Mouse (Mus musculus): ENCODE measurements around the gene Znrf1.

The Znrf1 gene

DNA sequence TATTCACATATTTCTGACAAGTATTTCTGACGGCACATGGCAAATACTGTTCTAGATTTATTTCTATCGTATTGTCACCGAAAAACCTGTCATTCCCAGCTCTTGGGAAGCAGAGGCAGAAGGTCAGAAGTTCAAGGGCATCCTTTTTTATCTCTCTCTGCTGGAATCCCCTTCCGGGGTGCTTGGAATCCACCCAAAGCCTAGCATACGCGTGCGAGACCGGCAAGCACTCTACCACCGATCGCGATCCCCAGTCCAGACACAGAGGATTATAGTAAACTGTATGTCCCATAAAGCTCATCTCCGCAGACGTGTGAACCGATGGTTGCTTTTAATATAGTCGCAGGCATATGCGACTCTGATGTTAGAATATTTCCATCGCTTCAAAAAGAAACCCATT is 4.3 kb upstream of the Znrf1 start:
- DNase-seq (ENCODE audit: extremely low read depth, insufficient read length, low spot score): no peak

- DNase-seq (ENCODE audit: extremely low read depth, insufficient read length, low spot score): no peak
These were observed 2.4 kb upstream of the Znrf1 start for GRCm38 (mm10) chr8:111533503-111533902.

GRCm38 (mm10) chr8:111535491-111535890 is 406 bp upstream of the Znrf1 start:
- DNase-seq (ENCODE audit: extremely low read depth, insufficient read length, low spot score): no peak

DNA sequence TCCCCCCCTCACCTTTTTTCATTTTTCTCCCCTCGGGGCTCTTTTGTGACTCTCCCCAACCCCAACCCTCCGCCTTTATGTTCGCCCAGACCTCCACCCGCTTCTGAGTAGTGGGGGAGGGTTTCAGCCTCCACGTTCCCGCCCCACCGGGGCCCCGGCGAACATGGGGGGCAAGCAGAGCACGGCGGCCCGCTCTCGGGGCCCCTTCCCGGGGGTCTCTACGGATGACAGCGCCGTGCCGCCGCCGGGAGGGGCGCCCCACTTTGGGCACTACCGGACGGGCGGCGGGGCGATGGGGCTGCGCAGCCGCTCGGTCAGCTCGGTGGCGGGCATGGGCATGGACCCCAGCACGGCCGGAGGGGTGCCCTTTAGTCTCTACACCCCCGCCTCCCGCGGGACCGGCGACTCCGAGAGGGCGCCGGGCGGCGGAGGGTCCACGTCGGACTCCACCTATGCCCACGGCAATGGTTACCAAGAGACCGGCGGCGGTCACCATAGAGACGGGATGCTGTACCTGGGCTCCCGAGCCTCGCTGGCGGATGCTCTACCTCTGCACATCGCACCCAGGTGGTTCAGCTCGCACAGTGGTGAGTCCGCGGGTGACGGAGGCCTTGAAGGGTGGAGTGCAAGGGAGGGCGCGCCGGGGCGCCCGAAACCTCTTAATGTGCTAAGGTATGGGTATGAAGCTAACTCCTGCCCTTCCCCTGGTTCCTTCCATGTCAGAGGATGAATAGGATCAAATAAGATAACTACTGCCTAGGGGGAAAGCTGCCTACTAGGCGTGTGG is 1.3 kb downstream of the Znrf1 start:
- peak; percentile 58 for DNase-seq (ENCODE audit: extremely low read depth, insufficient read length, low spot score)

- DNase-seq (ENCODE audit: extremely low read depth, insufficient read length, low spot score): no peak
These were observed 1.9 kb downstream of the Znrf1 start for GRCm38 (mm10) chr8:111537765-111538158.

GRCm38 (mm10) chr8:111538194-111538593 is 2.3 kb downstream of the Znrf1 start:
- DNase-seq (ENCODE audit: extremely low read depth, insufficient read length, low spot score): peak; percentile 63

GRCm38 (mm10) chr8:111539422-111540076 is 3.7 kb downstream of the Znrf1 start:
- DNase-seq (ENCODE audit: extremely low read depth, insufficient read length, low spot score): no peak

GRCm38 (mm10) chr8:111543712-111544380 is 7.9 kb downstream of the Znrf1 start:
- no peak for DNase-seq (ENCODE audit: extremely low read depth, insufficient read length, low spot score)

- no peak for DNase-seq (ENCODE audit: extremely low read depth, insufficient read length, low spot score)
These were observed 9.7 kb downstream of the Znrf1 start for GRCm38 (mm10) chr8:111545406-111546156.

DNA sequence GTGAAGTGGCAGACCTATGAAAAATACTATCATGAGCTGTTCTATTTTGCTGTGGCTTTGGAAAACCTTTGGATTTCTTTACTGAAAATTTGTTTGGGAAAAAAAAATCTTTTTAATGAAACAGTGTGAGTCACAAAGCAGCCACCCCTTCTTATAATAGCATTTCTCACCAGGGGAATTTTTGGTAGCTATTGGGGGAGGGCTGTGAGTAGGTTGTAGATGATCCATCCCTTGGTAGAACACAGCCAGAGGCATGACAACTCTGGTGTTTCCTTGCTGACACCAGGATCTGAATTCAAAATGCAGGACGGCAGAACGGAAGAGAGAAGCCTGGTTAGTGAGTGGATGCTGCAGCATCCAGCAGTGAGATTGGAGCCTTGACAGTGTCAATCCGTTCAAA is 11.2 kb downstream of the Znrf1 start:
- no peak for DNase-seq (ENCODE audit: extremely low read depth, insufficient read length, low spot score)

GRCm38 (mm10) chr8:111548201-111548600 is 12.3 kb downstream of the Znrf1 start:
- DNase-seq (ENCODE audit: extremely low read depth, insufficient read length, low spot score): peak; percentile 24

- DNase-seq (ENCODE audit: extremely low read depth, insufficient read length, low spot score): no peak
These were observed 14.3 kb downstream of the Znrf1 start for GRCm38 (mm10) chr8:111550002-111550870.

DNA sequence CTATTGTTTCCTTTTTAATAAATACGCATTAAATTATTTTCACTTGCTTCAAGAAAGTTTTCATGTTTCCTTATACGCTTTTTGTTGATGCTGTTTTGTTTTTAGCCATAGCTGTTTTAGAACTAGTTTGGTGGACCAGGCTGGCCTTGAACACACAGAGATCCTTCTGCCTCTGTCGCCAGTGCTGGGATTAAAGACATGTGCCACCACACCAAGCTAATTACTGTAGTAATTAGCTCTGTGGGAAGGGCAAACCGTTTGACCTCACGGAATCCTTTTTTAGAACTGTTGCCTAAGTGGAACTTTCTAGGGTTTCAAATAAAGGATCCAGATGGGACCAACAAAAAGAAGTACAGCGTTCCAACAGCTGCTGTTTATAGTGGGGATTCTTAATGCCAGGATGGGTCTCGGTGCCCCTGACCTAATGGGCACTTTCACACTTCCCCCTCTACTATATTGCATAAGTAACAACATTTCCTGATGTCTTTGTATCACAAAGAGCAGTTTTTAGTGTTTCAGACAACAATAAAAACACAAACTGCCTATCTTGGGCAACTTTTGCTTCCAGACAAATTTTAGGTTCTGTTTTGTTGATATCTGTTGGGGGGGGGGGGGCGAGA is 15.7 kb downstream of the Znrf1 start:
- no peak for DNase-seq (ENCODE audit: extremely low read depth, insufficient read length, low spot score)

DNA sequence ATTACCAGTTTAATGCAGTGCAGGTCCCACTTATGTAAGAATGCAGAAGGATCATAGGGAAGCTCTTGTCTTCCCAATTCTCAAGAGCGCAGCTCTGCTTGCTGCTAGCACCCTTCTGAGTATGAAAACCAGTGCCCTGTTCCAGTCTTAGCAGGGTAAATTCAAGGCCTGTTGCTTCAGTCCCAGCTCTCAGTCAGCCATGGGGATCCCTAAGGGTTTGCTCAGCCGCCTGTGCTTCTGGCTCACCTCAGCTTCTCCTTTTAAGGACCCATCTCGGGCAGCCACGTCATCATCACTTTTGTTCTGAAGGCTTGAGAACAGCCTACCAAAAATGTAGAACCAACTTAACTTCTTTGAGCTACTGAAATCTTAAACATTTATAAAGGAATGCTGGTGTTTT is 25.9 kb downstream of the Znrf1 start:
- no peak for DNase-seq (ENCODE audit: extremely low read depth, insufficient read length, low spot score)

- no peak for DNase-seq (ENCODE audit: extremely low read depth, insufficient read length, low spot score)
These were observed 26.4 kb downstream of the Znrf1 start for GRCm38 (mm10) chr8:111562274-111562803.

- no peak for DNase-seq (ENCODE audit: extremely low read depth, insufficient read length, low spot score)
These were observed 27.2 kb downstream of the Znrf1 start for GRCm38 (mm10) chr8:111563075-111563474.

DNA sequence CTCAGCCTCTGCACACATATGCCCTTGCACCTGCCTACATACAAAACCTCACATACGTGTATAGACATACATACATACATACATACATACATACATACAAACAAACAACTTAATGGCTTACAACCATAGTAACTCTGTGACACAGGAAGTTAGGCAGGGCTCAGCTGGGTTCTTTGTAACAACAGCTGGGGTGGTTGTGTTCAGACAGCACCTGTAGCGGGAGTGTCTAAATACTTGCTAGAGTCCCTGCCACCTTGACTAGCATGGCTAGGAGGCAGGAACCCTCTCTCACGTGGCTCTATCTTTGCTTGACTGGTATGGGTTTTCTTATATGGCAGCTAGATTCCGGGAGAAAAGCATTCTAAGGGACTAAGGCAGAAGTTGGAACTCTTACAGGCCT is 27.8 kb downstream of the Znrf1 start:
- DNase-seq (ENCODE audit: extremely low read depth, insufficient read length, low spot score): no peak

- no peak for DNase-seq (ENCODE audit: extremely low read depth, insufficient read length, low spot score)
These were observed 28.2 kb downstream of the Znrf1 start for GRCm38 (mm10) chr8:111564093-111564492.

DNA sequence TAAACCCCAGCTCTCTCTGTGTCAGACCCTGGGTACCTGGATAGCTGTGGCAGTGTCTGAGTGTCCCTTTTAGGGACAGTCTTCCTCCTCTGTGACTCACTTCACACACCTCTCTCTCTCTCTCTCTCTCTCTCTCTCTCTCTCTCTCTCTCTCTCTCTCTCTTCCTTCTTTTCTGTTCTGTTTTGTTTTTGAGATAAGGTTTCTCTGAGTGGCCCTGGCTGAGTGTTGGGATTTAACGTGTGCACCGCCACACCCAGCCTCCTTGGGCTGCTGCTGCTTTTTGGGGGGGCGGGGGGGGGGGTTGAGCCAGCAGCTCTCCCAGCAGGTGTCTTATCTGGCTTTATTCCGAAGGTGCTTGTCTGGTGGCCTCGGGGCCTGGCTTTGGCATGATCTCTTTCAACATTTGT is 29.9 kb downstream of the Znrf1 start:
- DNase-seq (ENCODE audit: extremely low read depth, insufficient read length, low spot score): no peak
